Mouse (Mus musculus): Measurements from ENCODE around the gene Kcnj10. TPM values are rescaled to one million over a fixed set of nuclear protein-coding genes. Genes with fewer than 3 reads are reported as not detected.

The Kcnj10 gene
- polyA plus RNA-seq, 1 experiment, result 0.06 TPM

- Histone ChIP-seq H3K4me3 (ENCODE audit: control insufficient read depth, low read depth, low read length) (no peak overlapping the region), H3K4me1 (ENCODE audit: control insufficient read depth, insufficient read depth, low read length) (peaks cover 11% of the 10 kb centered on the region), H3K27me3 (ENCODE audit: control insufficient read depth, insufficient read depth, low read length) (no peaks in the 10 kb centered on the region), H3K36me3 (ENCODE audit: control insufficient read depth, insufficient read depth, low read length) (no peaks in the 10 kb centered on the region; the same call in 1 of the 2 replicates), H3K27ac (ENCODE audit: control insufficient read depth, insufficient read depth, low read depth, low read length) (no peak overlapping the region)
- TF ChIP-seq POLR2A (IDR thresholded peaks at IDR 0.05; ENCODE audit: control insufficient read depth, low read depth, low read length) (no peak), CTCF (IDR thresholded peaks at IDR 0.05; ENCODE audit: control insufficient read depth, insufficient read depth, insufficient replicate concordance, low read depth, low read length) (no peak)
Observed at GRCm38 (mm10) chr1:172319921-172320411, 21.0 kb upstream of the Kcnj10 start.

GRCm38 (mm10) chr1:172322725-172323124, 18.3 kb upstream of the Kcnj10 start:
- Histone ChIP-seq H3K27ac (ENCODE audit: control insufficient read depth, insufficient read depth, low read depth, low read length) (no peak overlapping the region), H3K27me3 (ENCODE audit: control insufficient read depth, insufficient read depth, low read length) (no peaks in the 10 kb centered on the region)

GRCm38 (mm10) chr1:172323298-172323697, 17.7 kb upstream of the Kcnj10 start:
- no peak for TF ChIP-seq CTCF (IDR thresholded peaks at IDR 0.05; ENCODE audit: control insufficient read depth, insufficient read depth, insufficient replicate concordance, low read depth, low read length)
- TF ChIP-seq POLR2A (IDR thresholded peaks at IDR 0.05; ENCODE audit: control insufficient read depth, low read depth, low read length), result no peak
- H3K4me3 ChIP-seq (ENCODE audit: control insufficient read depth, low read depth, low read length), result no peak overlapping the region
- no peak overlapping the region for H3K27ac ChIP-seq (ENCODE audit: control insufficient read depth, insufficient read depth, low read depth, low read length)
- peaks cover 24% of the 10 kb centered on the region for H3K4me1 ChIP-seq (ENCODE audit: control insufficient read depth, insufficient read depth, low read length)
- H3K36me3 ChIP-seq (ENCODE audit: control insufficient read depth, insufficient read depth, low read length), result no peaks in the 10 kb centered on the region; the same call in 1 of the 2 replicates
- H3K27me3 ChIP-seq (ENCODE audit: control insufficient read depth, insufficient read depth, low read length), result no peaks in the 10 kb centered on the region

More at GRCm38 (mm10) chr1:172322725-172323124, 18.3 kb upstream of the Kcnj10 start:
- no peak overlapping the region for H3K4me3 ChIP-seq (ENCODE audit: control insufficient read depth, low read depth, low read length)
- H3K4me1 ChIP-seq (ENCODE audit: control insufficient read depth, insufficient read depth, low read length), result peaks cover 24% of the 10 kb centered on the region
- no peak for TF ChIP-seq POLR2A (IDR thresholded peaks at IDR 0.05; ENCODE audit: control insufficient read depth, low read depth, low read length)
- no peak for TF ChIP-seq CTCF (IDR thresholded peaks at IDR 0.05; ENCODE audit: control insufficient read depth, insufficient read depth, insufficient replicate concordance, low read depth, low read length)
- no peaks in the 10 kb centered on the region; the same call in 1 of the 2 replicates for H3K36me3 ChIP-seq (ENCODE audit: control insufficient read depth, insufficient read depth, low read length)

GRCm38 (mm10) chr1:172323801-172324359, 17.1 kb upstream of the Kcnj10 start:
- no peak for TF ChIP-seq CTCF (IDR thresholded peaks at IDR 0.05; ENCODE audit: control insufficient read depth, insufficient read depth, insufficient replicate concordance, low read depth, low read length)
- no peak for TF ChIP-seq POLR2A (IDR thresholded peaks at IDR 0.05; ENCODE audit: control insufficient read depth, low read depth, low read length)
- no peaks in the 10 kb centered on the region for H3K27me3 ChIP-seq (ENCODE audit: control insufficient read depth, insufficient read depth, low read length)
- no peak overlapping the region for H3K4me3 ChIP-seq (ENCODE audit: control insufficient read depth, low read depth, low read length)
- H3K27ac ChIP-seq (ENCODE audit: control insufficient read depth, insufficient read depth, low read depth, low read length), result no peak overlapping the region
- H3K36me3 ChIP-seq (ENCODE audit: control insufficient read depth, insufficient read depth, low read length), result no peaks in the 10 kb centered on the region; the same call in 1 of the 2 replicates
- H3K4me1 ChIP-seq (ENCODE audit: control insufficient read depth, insufficient read depth, low read length), result peaks cover 18% of the 10 kb centered on the region

DNA sequence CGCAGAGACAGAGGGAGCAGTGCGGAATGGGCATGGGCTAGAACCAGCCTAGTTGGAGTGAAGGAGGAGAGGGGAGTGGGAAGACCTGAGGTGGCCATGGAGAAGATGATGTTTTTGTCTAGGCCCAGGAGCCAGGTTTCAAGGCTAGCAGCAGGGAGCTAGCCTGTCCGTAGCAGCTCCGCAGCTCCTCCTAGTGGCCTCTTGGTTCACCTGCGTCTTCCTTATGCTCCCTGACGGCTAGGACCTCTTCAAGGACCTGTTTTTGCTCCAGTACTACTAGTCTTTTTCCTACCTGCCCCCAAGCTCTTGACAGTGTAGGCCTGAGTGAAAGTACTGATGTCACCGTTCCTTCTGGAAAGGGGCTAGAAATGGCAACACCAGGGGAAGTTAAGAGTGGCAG, 16.3 kb upstream of the Kcnj10 start:
- Histone ChIP-seq H3K27ac (ENCODE audit: control insufficient read depth, insufficient read depth, low read depth, low read length) (no peak overlapping the region), H3K4me3 (ENCODE audit: control insufficient read depth, low read depth, low read length) (peak overlapping the region; percentile 39), H3K27me3 (ENCODE audit: control insufficient read depth, insufficient read depth, low read length) (no peaks in the 10 kb centered on the region), H3K36me3 (ENCODE audit: control insufficient read depth, insufficient read depth, low read length) (no peaks in the 10 kb centered on the region; the same call in 1 of the 2 replicates), H3K4me1 (ENCODE audit: control insufficient read depth, insufficient read depth, low read length) (peaks cover 25% of the 10 kb centered on the region)
- peak; percentile 91; the same call in 1 of the 2 replicates for TF ChIP-seq CTCF (IDR thresholded peaks at IDR 0.05; ENCODE audit: control insufficient read depth, insufficient read depth, insufficient replicate concordance, low read depth, low read length)
- no peak for TF ChIP-seq POLR2A (IDR thresholded peaks at IDR 0.05; ENCODE audit: control insufficient read depth, low read depth, low read length)

- H3K4me3 ChIP-seq (ENCODE audit: control insufficient read depth, low read depth, low read length), result peak overlapping the region; percentile 91
- peak overlapping the region; percentile 5 for H3K27ac ChIP-seq (ENCODE audit: control insufficient read depth, insufficient read depth, low read depth, low read length)
- no peaks in the 10 kb centered on the region; the same call in 1 of the 2 replicates for H3K36me3 ChIP-seq (ENCODE audit: control insufficient read depth, insufficient read depth, low read length)
- TF ChIP-seq CTCF (IDR thresholded peaks at IDR 0.05; ENCODE audit: control insufficient read depth, insufficient read depth, insufficient replicate concordance, low read depth, low read length) (peak; percentile 43; the same call in 1 of the 2 replicates), POLR2A (IDR thresholded peaks at IDR 0.05; ENCODE audit: control insufficient read depth, low read depth, low read length) (no peak; the same call in 1 of the 2 replicates)
- no peaks in the 10 kb centered on the region for H3K27me3 ChIP-seq (ENCODE audit: control insufficient read depth, insufficient read depth, low read length)
- H3K4me1 ChIP-seq (ENCODE audit: control insufficient read depth, insufficient read depth, low read length), result peaks cover 25% of the 10 kb centered on the region
Observed at GRCm38 (mm10) chr1:172325680-172326535, 15.1 kb upstream of the Kcnj10 start.

DNA sequence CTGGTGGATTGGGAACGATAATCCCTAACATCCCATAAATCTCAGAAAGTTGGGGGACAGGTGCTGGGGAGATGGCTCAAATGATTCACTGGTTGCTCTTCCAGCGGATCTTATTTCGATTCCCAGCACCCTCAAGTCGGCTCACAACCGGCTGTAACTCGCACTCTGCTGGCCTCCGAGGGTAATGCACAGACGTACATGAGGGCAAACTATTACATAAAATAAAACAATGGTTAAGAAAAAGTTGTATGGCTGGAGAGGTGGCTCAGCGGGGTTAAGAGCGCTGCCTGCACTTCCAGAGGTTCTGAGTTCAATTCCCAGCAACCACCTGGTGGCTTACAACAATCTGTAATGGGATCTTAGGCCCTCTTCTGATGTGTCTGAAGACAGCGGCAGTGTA, 14.3 kb upstream of the Kcnj10 start:
- Histone ChIP-seq H3K36me3 (ENCODE audit: control insufficient read depth, insufficient read depth, low read length) (no peaks in the 10 kb centered on the region; the same call in 1 of the 2 replicates), H3K27me3 (ENCODE audit: control insufficient read depth, insufficient read depth, low read length) (no peaks in the 10 kb centered on the region), H3K27ac (ENCODE audit: control insufficient read depth, insufficient read depth, low read depth, low read length) (no peak overlapping the region), H3K4me3 (ENCODE audit: control insufficient read depth, low read depth, low read length) (peak overlapping the region; percentile 91), H3K4me1 (ENCODE audit: control insufficient read depth, insufficient read depth, low read length) (peaks cover 25% of the 10 kb centered on the region)
- TF ChIP-seq CTCF (IDR thresholded peaks at IDR 0.05; ENCODE audit: control insufficient read depth, insufficient read depth, insufficient replicate concordance, low read depth, low read length) (no peak), POLR2A (IDR thresholded peaks at IDR 0.05; ENCODE audit: control insufficient read depth, low read depth, low read length) (no peak)
